Mouse (Mus musculus) B cell, adult 67 days (primary cell): ENCODE data around the gene Xrn2. TPM values are rescaled to one million over a fixed set of nuclear protein-coding genes. Genes with fewer than 3 reads are reported as not detected.

ENCODE experiments used
- total RNA-seq, 2 experiments: library from RNA; stranded (reverse); gene quantifications; 4 replicates each; pipeline ENCODE4 v1.2.4; 2023

Xrn2 gene
- 100 to 1,000 TPM; 170 to 178 TPM for total RNA-seq

DNA sequence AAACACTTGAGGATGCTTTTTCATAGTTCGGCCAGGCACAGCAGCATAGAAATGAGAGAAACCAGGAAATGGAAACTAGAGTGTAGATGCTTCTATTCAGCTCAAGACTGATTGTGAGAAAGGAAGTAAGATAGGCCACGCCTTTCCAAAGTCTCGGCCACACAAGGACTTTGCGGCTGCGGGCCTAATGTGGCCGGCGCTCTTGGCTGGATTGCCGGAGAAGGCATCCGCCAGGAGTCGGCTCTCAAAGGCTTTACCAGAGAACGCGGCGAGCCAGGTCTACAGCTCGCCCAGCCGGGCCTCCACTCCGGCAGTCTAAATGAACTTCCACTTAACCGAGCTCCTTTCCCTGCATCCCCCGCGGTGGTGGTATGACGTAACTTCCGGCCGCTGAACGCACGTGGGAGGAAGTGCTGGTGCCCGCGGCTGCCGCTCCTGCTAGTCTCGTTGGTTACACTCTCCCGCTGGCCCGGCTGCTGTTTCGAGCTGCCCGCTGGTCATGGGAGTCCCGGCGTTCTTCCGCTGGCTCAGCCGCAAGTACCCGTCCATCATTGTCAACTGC, at the start of gene Xrn2:
Xrn2 (plus strand) TSS at position 374 of the 562 bp plus-strand sequence.

DNA sequence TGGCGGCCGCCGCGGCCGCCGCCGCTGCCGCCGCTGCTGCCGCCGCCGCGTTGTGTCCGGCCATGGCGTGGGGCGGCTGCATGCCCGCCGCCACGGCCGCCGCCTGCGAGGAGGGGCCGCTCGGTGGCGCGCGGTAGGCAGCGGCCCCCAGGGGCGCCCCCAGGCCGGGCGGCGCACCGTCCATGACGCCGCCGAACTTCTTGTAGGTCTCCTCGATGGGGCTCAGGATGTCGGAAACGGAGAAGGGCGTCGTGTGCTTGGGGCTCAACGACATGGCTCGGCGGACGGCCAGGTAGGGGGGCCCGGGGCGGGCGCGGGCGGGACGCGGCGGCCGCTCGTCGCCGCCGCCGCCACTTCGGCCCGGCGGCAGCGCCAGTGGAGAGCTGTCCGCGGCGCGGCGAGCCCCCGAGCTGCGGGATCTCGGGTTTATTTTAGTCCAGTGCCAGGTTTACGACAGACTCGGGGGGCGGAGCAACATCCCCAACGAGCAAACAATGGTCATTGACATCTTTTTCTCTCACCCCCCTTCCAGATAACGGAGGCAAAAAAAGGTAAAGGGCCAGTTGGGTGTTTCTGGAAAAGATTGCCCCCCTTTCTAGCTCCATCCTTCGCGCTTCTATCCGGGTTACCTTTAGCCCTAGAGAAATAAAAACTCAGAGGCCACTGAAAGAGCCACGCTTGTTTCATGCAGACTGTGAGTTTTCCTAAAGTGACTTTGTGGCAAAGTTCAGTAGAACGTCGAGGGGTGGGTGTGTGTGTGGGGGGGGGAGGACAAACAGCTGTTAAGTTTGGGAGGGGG, 72.5 kb downstream of the Xrn2 start, which contains the start of gene Nkx2-4:
Nkx2-4 (minus strand) TSS at position 374 of the 799 bp plus-strand sequence.

Other genes with a start within 250 kb of the Xrn2 start
- gene Kiz, start 157.1 kb upstream of the Xrn2 start, total RNA-seq = 10 to 100 TPM; 24.6 to 26.3 TPM
- gene Nkx2-4, start 72.4 kb downstream of the Xrn2 start, total RNA-seq = not detected
- gene Nkx2-2, start 181.2 kb downstream of the Xrn2 start, total RNA-seq = not detected